Mouse (Mus musculus): ENCODE results near the gene Fads2.
A peak's percentile ranks its signal among the peaks of the same experiment; 100 is the strongest.

The Fads2 gene

GRCm38 (mm10) chr19:10102054-10102700, 631 bp upstream of the Fads2 start:
- no peak for DNase-seq (ENCODE audit: low spot score in 2 of 2)

GRCm38 (mm10) chr19:10100631-10101071, 895 bp downstream of the Fads2 start:
- DNase-seq (ENCODE audit: low spot score in 2 of 2), result peak; percentile 52 to 58

GRCm38 (mm10) chr19:10097826-10098225, 3.7 kb downstream of the Fads2 start:
- peak in 1 of 2 experiments; percentile 14 for DNase-seq (ENCODE audit: low spot score in 2 of 2)

- no peak for DNase-seq (ENCODE audit: low spot score in 2 of 2)
These were observed 5.1 kb downstream of the Fads2 start for GRCm38 (mm10) chr19:10096371-10096876.

- no peak for DNase-seq (ENCODE audit: low spot score in 2 of 2)
These were observed 6.9 kb downstream of the Fads2 start for GRCm38 (mm10) chr19:10094695-10095094.

GRCm38 (mm10) chr19:10093829-10094228, 7.7 kb downstream of the Fads2 start:
- DNase-seq (ENCODE audit: low spot score in 2 of 2), result no peak

- no peak for DNase-seq (ENCODE audit: low spot score in 2 of 2)
These were observed 14.6 kb downstream of the Fads2 start for GRCm38 (mm10) chr19:10086976-10087375.

- no peak for DNase-seq (ENCODE audit: low spot score in 2 of 2)
These were observed 16.1 kb downstream of the Fads2 start for GRCm38 (mm10) chr19:10085454-10085853.

- no peak for DNase-seq (ENCODE audit: low spot score in 2 of 2)
These were observed 19.4 kb downstream of the Fads2 start for GRCm38 (mm10) chr19:10082105-10082504.

- DNase-seq (ENCODE audit: low spot score in 2 of 2), result no peak
These were observed 21.2 kb downstream of the Fads2 start for GRCm38 (mm10) chr19:10080384-10080783.

GRCm38 (mm10) chr19:10078392-10078791, 23.2 kb downstream of the Fads2 start:
- no peak for DNase-seq (ENCODE audit: low spot score in 2 of 2)

- DNase-seq (ENCODE audit: low spot score in 2 of 2), result no peak
These were observed 28.4 kb downstream of the Fads2 start for GRCm38 (mm10) chr19:10073145-10073544.

- DNase-seq (ENCODE audit: low spot score in 2 of 2), result no peak
These were observed 29.7 kb downstream of the Fads2 start for GRCm38 (mm10) chr19:10071892-10072291.

GRCm38 (mm10) chr19:10071166-10071565, 30.4 kb downstream of the Fads2 start:
- peak in 1 of 2 experiments; percentile 35 for DNase-seq (ENCODE audit: low spot score in 2 of 2)

GRCm38 (mm10) chr19:10070186-10070980, 31.2 kb downstream of the Fads2 start:
- no peak for DNase-seq (ENCODE audit: low spot score in 2 of 2)

- DNase-seq (ENCODE audit: low spot score in 2 of 2), result no peak
These were observed 33.8 kb downstream of the Fads2 start for GRCm38 (mm10) chr19:10067701-10068100.

GRCm38 (mm10) chr19:10066502-10066901, 35.0 kb downstream of the Fads2 start:
- no peak for DNase-seq (ENCODE audit: low spot score in 2 of 2)

- no peak for DNase-seq (ENCODE audit: low spot score in 2 of 2)
These were observed 35.4 kb downstream of the Fads2 start for GRCm38 (mm10) chr19:10066189-10066500.

- DNase-seq (ENCODE audit: low spot score in 2 of 2), result no peak
These were observed 35.9 kb downstream of the Fads2 start for GRCm38 (mm10) chr19:10065465-10066188.

GRCm38 (mm10) chr19:10064173-10065012, 37.2 kb downstream of the Fads2 start:
- peak in 1 of 2 experiments; percentile 32 for DNase-seq (ENCODE audit: low spot score in 2 of 2)

GRCm38 (mm10) chr19:10062862-10063261, 38.7 kb downstream of the Fads2 start:
- DNase-seq (ENCODE audit: low spot score in 2 of 2), result no peak

Data from right cerebral cortex, postnatal 36 days (tissue).